Mouse (Mus musculus) spleen, adult 2 months (tissue): ENCODE results near the gene Myt1l. TPM values are rescaled to one million over a fixed set of nuclear protein-coding genes. Genes with fewer than 3 reads are reported as not detected.

ENCODE experiments used
- DNase-seq, 2 experiments: peaks; one replicate each; pipeline versions ENCODE4 v3.0.0 to v3.0.0-alpha.2; 2012 to 2021; ENCODE audit warnings: low spot score in 2 of 2, low read depth in 1 of 2
- H3K27ac ChIP-seq: fragments of 200-500 bp; 2 replicates; pipeline ENCODE4 v1.5.1; 2012; ENCODE audit warnings: low read length, inconsistent platforms; ENCODE audit not compliant: insufficient read depth
- H3K27me3 ChIP-seq: fragments of 200-500 bp; 2 replicates; pipeline ENCODE4 v1.6.1; 2012; ENCODE audit warnings: mild to moderate bottlenecking, moderate library complexity, low read length, inconsistent platforms; ENCODE audit not compliant: control insufficient read depth, insufficient read depth
- H3K36me3 ChIP-seq: fragments of 200-500 bp; 2 replicates; pipeline ENCODE4 v1.6.1; 2012; ENCODE audit warnings: mild to moderate bottlenecking, low read length, inconsistent platforms; ENCODE audit not compliant: control insufficient read depth, insufficient read depth
- H3K4me1 ChIP-seq: fragments of 200-500 bp; 2 replicates; pipeline ENCODE4 v1.6.1; 2011; ENCODE audit warnings: inconsistent platforms; ENCODE audit not compliant: control insufficient read depth, insufficient read depth, insufficient read length
- H3K4me3 ChIP-seq: fragments of 200-500 bp; 2 replicates; pipeline ENCODE4 v1.5.1; 2011; ENCODE audit warnings: mild to moderate bottlenecking, inconsistent platforms; ENCODE audit not compliant: insufficient read depth, insufficient read length; ENCODE audit errors: extremely low read depth
- CTCF ChIP-seq: fragments of 200-500 bp; IDR thresholded peaks from 2 replicates; pipeline ENCODE4 v1.5.1; 2011; ENCODE audit warnings: mild to moderate bottlenecking, inconsistent platforms; ENCODE audit not compliant: insufficient read depth, insufficient read length, insufficient replicate concordance; ENCODE audit errors: extremely low read depth
- POLR2A ChIP-seq: fragments of 200-500 bp; IDR thresholded peaks from 2 replicates; pipeline ENCODE4 v1.6.1; 2011; ENCODE audit warnings: low read depth, low read length, inconsistent platforms
- WGBS: fragments of 180-500 bp; shearing (Covaris S2); methylation state at CpG from one replicate; pipeline ENCODE4 v1.1.7; 2018; 5-methylcytosine and 5-hydroxymethylcytosine counted together
- polyA plus RNA-seq: library from polyadenylated mRNA; depleted of rRNA; stranded (reverse); fragments of >200 nt; gene quantifications from 2 replicates; pipeline ENCODE4 v1.2.3, GENCODE M21; 2012

Gene Myt1l
- polyA plus RNA-seq, 1 experiment = not detected

- Histone ChIP-seq H3K4me1 (no peaks in the 10 kb centered on the region), H3K36me3 (no peaks in the 10 kb centered on the region)
- no peak for TF ChIP-seq CTCF
Observed at GRCm38 (mm10) chr12:29830571-29830970, 302.4 kb downstream of the Myt1l start.

GRCm38 (mm10) chr12:29831356-29831755 is 303.2 kb downstream of the Myt1l start:
- no peak for TF ChIP-seq POLR2A
- TF ChIP-seq CTCF = no peak
- no peak overlapping the region for H3K4me3 ChIP-seq
- no peaks in the 10 kb centered on the region for H3K36me3 ChIP-seq
- WGBS = 85% methylated on average over 11 of the region's 11 CpGs
- no peaks in the 10 kb centered on the region for H3K27me3 ChIP-seq
- H3K27ac ChIP-seq = no peak overlapping the region
- no peaks in the 10 kb centered on the region for H3K4me1 ChIP-seq
- DNase-seq = no peak

More at GRCm38 (mm10) chr12:29830571-29830970, 302.4 kb downstream of the Myt1l start:
- no peak overlapping the region for H3K4me3 ChIP-seq
- no peak overlapping the region for H3K27ac ChIP-seq
- no peak for DNase-seq
- H3K27me3 ChIP-seq = no peaks in the 10 kb centered on the region

- DNase-seq = no peak
- Histone ChIP-seq H3K27ac (no peak overlapping the region), H3K27me3 (no peaks in the 10 kb centered on the region), H3K4me3 (no peak overlapping the region), H3K4me1 (no peaks in the 10 kb centered on the region), H3K36me3 (no peaks in the 10 kb centered on the region)
- 54% methylated on average over 5 of the region's 5 CpGs for WGBS
- no peak for TF ChIP-seq CTCF
- TF ChIP-seq POLR2A = no peak
Observed at GRCm38 (mm10) chr12:29837301-29837791, 309.2 kb downstream of the Myt1l start.

- Histone ChIP-seq H3K27me3 (no peaks in the 10 kb centered on the region), H3K4me3 (no peak overlapping the region), H3K36me3 (no peaks in the 10 kb centered on the region), H3K27ac (no peak overlapping the region), H3K4me1 (no peaks in the 10 kb centered on the region)
- WGBS = 85% methylated on average over 7 of the region's 7 CpGs
- no peak for TF ChIP-seq CTCF
- no peak for TF ChIP-seq POLR2A
- no peak for DNase-seq
Observed at GRCm38 (mm10) chr12:29838421-29838820, 310.2 kb downstream of the Myt1l start.

GRCm38 (mm10) chr12:29849936-29850335 is 321.8 kb downstream of the Myt1l start:
- no peaks in the 10 kb centered on the region for H3K36me3 ChIP-seq
- no peaks in the 10 kb centered on the region for H3K4me1 ChIP-seq
- 73% methylated on average over 3 of the region's 3 CpGs for WGBS
- H3K27ac ChIP-seq = no peak overlapping the region
- DNase-seq = no peak
- H3K4me3 ChIP-seq = no peak overlapping the region
- H3K27me3 ChIP-seq = no peaks in the 10 kb centered on the region
- TF ChIP-seq CTCF (no peak), POLR2A (no peak)

- TF ChIP-seq CTCF = no peak
- TF ChIP-seq POLR2A = no peak
- no peaks in the 10 kb centered on the region for H3K4me1 ChIP-seq
Observed at GRCm38 (mm10) chr12:29854151-29854585, 326.0 kb downstream of the Myt1l start.

GRCm38 (mm10) chr12:29855007-29855406 is 326.8 kb downstream of the Myt1l start:
- no peak for TF ChIP-seq POLR2A
- no peak for TF ChIP-seq CTCF
- DNase-seq = no peak
- Histone ChIP-seq H3K4me3 (no peak overlapping the region), H3K36me3 (no peaks in the 10 kb centered on the region), H3K27me3 (no peaks in the 10 kb centered on the region), H3K27ac (no peak overlapping the region), H3K4me1 (no peaks in the 10 kb centered on the region)
- WGBS = 31% methylated on average over 5 of the region's 5 CpGs

More at GRCm38 (mm10) chr12:29854151-29854585, 326.0 kb downstream of the Myt1l start:
- 91% methylated on average over 9 of the region's 9 CpGs for WGBS
- no peak for DNase-seq
- no peaks in the 10 kb centered on the region for H3K36me3 ChIP-seq
- H3K27ac ChIP-seq = no peak overlapping the region
- no peaks in the 10 kb centered on the region for H3K27me3 ChIP-seq
- H3K4me3 ChIP-seq = no peak overlapping the region
